Mouse (Mus musculus) kidney, adult 2 months (tissue): Measurements from ENCODE around the gene Cbx1.

Source experiments
- CTCF ChIP-seq: fragments of 200-500 bp; conservative IDR thresholded peaks from 2 replicates; pipeline ENCODE4 v1.5.1; 2011; ENCODE audit warnings: low read depth, mild to moderate bottlenecking, control low read depth, low read length, moderate library complexity, mixed read lengths; ENCODE audit not compliant: insufficient read depth, insufficient read length
- POLR2A ChIP-seq: fragments of 200-500 bp; IDR thresholded peaks from one replicate; pipeline ENCODE4 v1.6.1; 2011; ENCODE audit warnings: low read depth, low read length, control low read depth

DNA sequence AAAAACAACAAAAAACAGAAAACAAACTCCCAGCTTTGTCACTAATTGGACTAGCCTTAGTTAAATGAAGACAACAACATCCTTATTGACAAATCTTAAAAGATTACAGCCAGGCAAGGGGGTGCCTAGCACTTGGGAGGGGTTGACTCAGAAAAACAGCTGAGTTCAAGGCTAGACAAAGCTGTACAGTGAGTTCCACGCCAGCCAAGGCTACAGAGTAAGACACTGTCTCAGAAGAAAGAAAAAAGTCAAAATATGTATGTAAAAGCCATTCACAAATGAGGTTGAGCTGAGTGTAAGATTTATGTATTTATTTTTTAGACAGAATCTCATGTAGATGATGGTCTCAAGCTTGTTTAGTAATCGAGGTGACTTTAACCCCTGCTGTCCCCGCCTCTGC, 51.0 kb downstream of the Cbx1 start:
- TF ChIP-seq CTCF (no peak), POLR2A (no peak)
